Mouse (Mus musculus) lung, embryonic 16.5 days (tissue): ENCODE results near the gene Mast4. TPM values are rescaled to one million over a fixed set of nuclear protein-coding genes. Genes with fewer than 3 reads are reported as not detected.
A peak's percentile ranks its signal among the peaks of the same experiment; 100 is the strongest.

ENCODE experiments used
- ATAC-seq: fragments of 200-750 bp; cut with Nextera tagmentation; 2 replicates; pipeline ENCODE4 v1.8.0; 2017; ENCODE audit warnings: low read depth, mild to moderate bottlenecking, moderate library complexity
- H3K27ac ChIP-seq: fragments of 300-500 bp; sonication (generic); 2 replicates; pipeline ENCODE4 v1.5.1; 2014; ENCODE audit warnings: mild to moderate bottlenecking, control low read depth, low read length
- H3K27me3 ChIP-seq: fragments of 300-500 bp; sonication (generic); 2 replicates; pipeline ENCODE4 v1.6.1; 2014; ENCODE audit warnings: low read depth, low read length, mixed read lengths; ENCODE audit not compliant: control insufficient read depth, insufficient read depth
- H3K36me3 ChIP-seq: fragments of 300-500 bp; sonication (generic); 2 replicates; pipeline ENCODE4 v1.6.1; 2014; ENCODE audit warnings: low read length; ENCODE audit not compliant: control insufficient read depth, insufficient read depth
- H3K4me1 ChIP-seq: fragments of 300-500 bp; sonication (generic); replicated peaks from 2 replicates; pipeline ENCODE4 v1.6.1; 2014; ENCODE audit warnings: low read length, mixed read lengths; ENCODE audit not compliant: control insufficient read depth, insufficient read depth
- H3K4me2 ChIP-seq: fragments of 300-500 bp; sonication (generic); 2 replicates; pipeline ENCODE4 v1.6.1; 2014; ENCODE audit warnings: low read depth, low read length, control low read depth
- H3K4me3 ChIP-seq: fragments of 300-500 bp; sonication (generic); 2 replicates; pipeline ENCODE4 v1.5.1; 2014; ENCODE audit warnings: mild to moderate bottlenecking, low read length, control low read depth
- H3K9ac ChIP-seq: fragments of 300-500 bp; sonication (generic); 2 replicates; pipeline ENCODE4 v1.6.1; 2014; ENCODE audit warnings: low read length, control low read depth
- H3K9me3 ChIP-seq: fragments of 300-500 bp; sonication (generic); 2 replicates; pipeline ENCODE4 v1.6.1; 2016; ENCODE audit warnings: low read length; ENCODE audit not compliant: control insufficient read depth
- whole genome bisulfite sequencing: fragments of 180-500 bp; shearing (Covaris S2); extraction: QIAGEN DNeasy Blood & Tissue Kit; methylation state at CpG from one replicate; pipeline ENCODE4 v1.1.7; 2014; 5-methylcytosine and 5-hydroxymethylcytosine counted together
- polyA plus RNA-seq: library from polyadenylated mRNA; unstranded; fragments of >200 nt; fragmentation: Nextera tagmentation; extraction: Ambion mirVana; gene quantifications from 2 replicates; pipeline ENCODE4 v1.2.1, GENCODE M21; 2015

Mast4 gene
- polyA plus RNA-seq, 1 experiment from 2014 or later: 30.2 TPM

GRCm38 (mm10) chr13:102700744-102701143 lies 633.6 kb downstream of the Mast4 start:
- ATAC-seq: no peak
- Histone ChIP-seq H3K9ac (no peak overlapping the region), H3K9me3 (no peaks in the 10 kb centered on the region), H3K36me3 (no peaks in the 10 kb centered on the region), H3K4me1 (peaks cover 25% of the 10 kb centered on the region), H3K27ac (no peak overlapping the region), H3K4me2 (no peak overlapping the region), H3K4me3 (no peak overlapping the region), H3K27me3 (no peaks in the 10 kb centered on the region)
- WGBS: 89% methylated on average over 3 of the region's 3 CpGs

GRCm38 (mm10) chr13:102700176-102700575 lies 634.1 kb downstream of the Mast4 start:
- 77% methylated on average over 5 of the region's 5 CpGs for WGBS

GRCm38 (mm10) chr13:102698751-102699323 lies 635.5 kb downstream of the Mast4 start:
- Histone ChIP-seq H3K27me3 (no peaks in the 10 kb centered on the region), H3K36me3 (no peaks in the 10 kb centered on the region), H3K4me3 (peak overlapping the region; percentile 33), H3K9me3 (no peaks in the 10 kb centered on the region), H3K4me2 (peak overlapping the region; percentile 58), H3K27ac (peak overlapping the region; percentile 95), H3K4me1 (peaks cover 27% of the 10 kb centered on the region), H3K9ac (peak overlapping the region; percentile 57)
- peak; percentile 96 for ATAC-seq
- 22% methylated on average over 14 of the region's 14 CpGs for WGBS

More at GRCm38 (mm10) chr13:102700176-102700575, 634.1 kb downstream of the Mast4 start:
- H3K36me3 ChIP-seq: no peaks in the 10 kb centered on the region
- no peak overlapping the region for H3K9ac ChIP-seq
- no peak overlapping the region for H3K4me2 ChIP-seq
- H3K9me3 ChIP-seq: no peaks in the 10 kb centered on the region
- H3K4me3 ChIP-seq: no peak overlapping the region
- no peaks in the 10 kb centered on the region for H3K27me3 ChIP-seq
- ATAC-seq: no peak
- H3K4me1 ChIP-seq: peaks cover 25% of the 10 kb centered on the region
- H3K27ac ChIP-seq: no peak overlapping the region

GRCm38 (mm10) chr13:102698335-102698734 lies 636.0 kb downstream of the Mast4 start:
- peak; percentile 53; the same call in 1 of the 2 replicates for ATAC-seq
- Histone ChIP-seq H3K27me3 (no peaks in the 10 kb centered on the region), H3K9ac (peak overlapping the region; percentile 57), H3K27ac (peak overlapping the region; percentile 95), H3K4me2 (peak overlapping the region; percentile 58), H3K9me3 (no peaks in the 10 kb centered on the region), H3K36me3 (no peaks in the 10 kb centered on the region), H3K4me3 (peak overlapping the region; percentile 33), H3K4me1 (peaks cover 27% of the 10 kb centered on the region)
- 7% methylated on average over 10 of the region's 10 CpGs for WGBS

GRCm38 (mm10) chr13:102695121-102695905 lies 639.0 kb downstream of the Mast4 start:
- H3K4me1 ChIP-seq: peaks cover 22% of the 10 kb centered on the region
- H3K9ac ChIP-seq: no peak overlapping the region
- no peak for ATAC-seq
- H3K9me3 ChIP-seq: no peaks in the 10 kb centered on the region
- no peak overlapping the region for H3K4me2 ChIP-seq
- H3K36me3 ChIP-seq: no peaks in the 10 kb centered on the region
- H3K27ac ChIP-seq: no peak overlapping the region
- H3K27me3 ChIP-seq: no peaks in the 10 kb centered on the region
- 52% methylated on average over 7 of the region's 7 CpGs for WGBS
- H3K4me3 ChIP-seq: no peak overlapping the region

- Histone ChIP-seq H3K27me3 (no peaks in the 10 kb centered on the region), H3K27ac (no peak overlapping the region), H3K4me1 (peaks cover 15% of the 10 kb centered on the region), H3K4me3 (no peak overlapping the region), H3K4me2 (no peak overlapping the region), H3K9ac (no peak overlapping the region), H3K36me3 (no peaks in the 10 kb centered on the region), H3K9me3 (no peaks in the 10 kb centered on the region)
- ATAC-seq: no peak
- WGBS: 83% methylated on average over 7 of the region's 7 CpGs
These were observed 640.1 kb downstream of the Mast4 start for GRCm38 (mm10) chr13:102694154-102694553.

GRCm38 (mm10) chr13:102693341-102693801 lies 640.9 kb downstream of the Mast4 start, which contains the start of gene Cd180:
TSS of gene Cd180 (plus strand) at chr13:102693558.
- no peaks in the 10 kb centered on the region for H3K36me3 ChIP-seq
- H3K9ac ChIP-seq: no peak within 1 kb of the TSS
- ATAC-seq: peak; percentile 69
- no peak within 1 kb of the TSS; the same call in 1 of the 2 replicates for H3K27ac ChIP-seq
- 49% methylated on average over 8 of the region's 8 CpGs for WGBS
- H3K4me2 ChIP-seq: no peak within 1 kb of the TSS
- no peaks in the 10 kb centered on the region for H3K9me3 ChIP-seq
- H3K4me1 ChIP-seq: peaks cover 8% of the 10 kb centered on the region
- H3K4me3 ChIP-seq: no peak within 1 kb of the TSS
- H3K27me3 ChIP-seq: no peaks in the 10 kb centered on the region

- WGBS: 67% methylated on average over 11 of the region's 11 CpGs
- Histone ChIP-seq H3K9ac (no peak overlapping the region), H3K9me3 (no peaks in the 10 kb centered on the region), H3K4me1 (0 out of 2 replicates have a peak, but pooled peaks cover 4% of the 10 kb centered on the region), H3K27ac (no peak overlapping the region), H3K36me3 (no peaks in the 10 kb centered on the region), H3K27me3 (no peaks in the 10 kb centered on the region), H3K4me2 (no peak overlapping the region), H3K4me3 (no peak overlapping the region)
- no peak for ATAC-seq
These were observed 642.7 kb downstream of the Mast4 start for GRCm38 (mm10) chr13:102691408-102692150.

- no peak overlapping the region for H3K4me2 ChIP-seq
- no peaks in the 10 kb centered on the region for H3K27me3 ChIP-seq
- no peak overlapping the region for H3K4me3 ChIP-seq
- 0 out of 2 replicates have a peak, but pooled peaks cover 4% of the 10 kb centered on the region for H3K4me1 ChIP-seq
- 82% methylated on average over 5 of the region's 5 CpGs for WGBS
- H3K9me3 ChIP-seq: no peaks in the 10 kb centered on the region
- no peak overlapping the region for H3K27ac ChIP-seq
- no peaks in the 10 kb centered on the region for H3K36me3 ChIP-seq
- no peak for ATAC-seq
- no peak overlapping the region for H3K9ac ChIP-seq
These were observed 644.1 kb downstream of the Mast4 start for GRCm38 (mm10) chr13:102690184-102690583.
